ENCODE assay signal across 1 mouse cellular context in genomic region chr4:128993025-128993662, GRCm38 (mm10).
TF ChIP-seq lines count a peak whose summit lies in the region.

No protein-coding gene starts in this region.

TF ChIP-seq in CH12.LX, 34 proteins besides CTCF, POLR2A, EP300 and RAD21 (continued from another document):
- TF ChIP-seq CHD1 (IDR thresholded peaks at IDR 0.05; ENCODE audit: low read depth, low read length) (no peak), UBTF (IDR thresholded peaks at IDR 0.05; ENCODE audit: low read depth, low read length) (peak; percentile 46; the same call in 1 of the 2 replicates), GABPA (IDR thresholded peaks at IDR 0.05; ENCODE audit: insufficient replicate concordance, low read depth, low read length) (no peak), ELF1 (IDR thresholded peaks at IDR 0.05; ENCODE audit: low read depth, low read length) (peak; percentile 94), PAX5 (IDR thresholded peaks at IDR 0.05; ENCODE audit: low read length) (no peak), MEF2A (IDR thresholded peaks at IDR 0.05; ENCODE audit: borderline replicate concordance, low read depth, low read length) (no peak), USF1 (IDR thresholded peaks at IDR 0.05; ENCODE audit: low read depth, low read length) (no peak), JUN (IDR thresholded peaks at IDR 0.05; ENCODE audit: insufficient read depth, low read depth, low read length) (no peak), TCF12 (IDR thresholded peaks at IDR 0.05; ENCODE audit: low read depth, low read length) (peak; percentile 67; the same call in 1 of the 2 replicates), MXI1 (IDR thresholded peaks at IDR 0.05; ENCODE audit: low read depth, low read length) (peak; percentile 76), ZC3H11A (IDR thresholded peaks at IDR 0.05; ENCODE audit: low read depth, low read length) (no peak), ZMIZ1 (IDR thresholded peaks at IDR 0.05; ENCODE audit: low read depth, low read length) (peak; percentile 92), SIN3A (IDR thresholded peaks at IDR 0.05; ENCODE audit: low read length) (peak; percentile 75; the same call in 1 of the 2 replicates), CHD2 (IDR thresholded peaks at IDR 0.05; ENCODE audit: low read length) (peak; percentile 98), NELFE (IDR thresholded peaks at IDR 0.05; ENCODE audit: low read depth, low read length) (peak; percentile 78; the same call in 1 of the 2 replicates), ETS1 (conservative IDR thresholded peaks at IDR 0.05; ENCODE audit: low read depth, low read length) (no peak), NRF1 (IDR thresholded peaks at IDR 0.05; ENCODE audit: low read depth, low read length) (peak; percentile 75), SMC3 (IDR thresholded peaks at IDR 0.05; ENCODE audit: low read depth, low read length) (no peak), USF2 (conservative IDR thresholded peaks at IDR 0.05; ENCODE audit: low read depth, low read length) (no peak)
